Mouse (Mus musculus) gastrocnemius, postnatal 36 days (tissue): ENCODE measurements around the gene Elp4. TPM values are rescaled to one million over a fixed set of nuclear protein-coding genes. Genes with fewer than 3 reads are reported as not detected.

Experiments used
- DNase-seq, 2 experiments: peaks; one replicate each; pipeline ENCODE4 v3.0.0; 2022
- intact Hi-C: fragments of 180-260 bp; cut with DNase I; formaldehyde crosslinking; loops from one replicate; pipeline ENCODE4 v1.15.1; 2025
- total RNA-seq, 2 experiments: library from RNA; stranded (reverse); gene quantifications; 2 replicates each; pipeline ENCODE4 v1.2.3; 2021

Elp4 gene
- total RNA-seq, 2 experiments from 2014 or later = 5.4 to 7.2 TPM

DNA sequence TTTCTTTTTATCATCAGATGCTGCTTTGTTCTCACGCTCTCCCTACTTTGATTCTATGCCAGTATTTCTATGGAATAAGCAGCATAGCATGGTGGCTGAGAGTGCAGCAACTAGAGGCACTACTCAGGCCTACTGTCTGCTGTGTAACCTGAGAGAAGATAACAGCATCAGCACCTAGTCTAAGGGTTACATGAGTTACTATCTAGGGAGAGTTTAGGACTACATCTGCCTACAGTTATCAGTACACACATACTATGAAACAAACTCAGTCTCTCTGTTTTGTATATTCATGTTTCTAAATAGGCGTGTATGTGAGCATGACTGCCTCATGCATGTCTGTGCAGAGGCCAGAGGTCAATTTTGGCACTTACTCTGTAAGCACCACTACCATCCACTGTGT is 97.8 kb downstream of the Elp4 start:
- no peak for DNase-seq
- intact Hi-C loops = no loop called here

DNA sequence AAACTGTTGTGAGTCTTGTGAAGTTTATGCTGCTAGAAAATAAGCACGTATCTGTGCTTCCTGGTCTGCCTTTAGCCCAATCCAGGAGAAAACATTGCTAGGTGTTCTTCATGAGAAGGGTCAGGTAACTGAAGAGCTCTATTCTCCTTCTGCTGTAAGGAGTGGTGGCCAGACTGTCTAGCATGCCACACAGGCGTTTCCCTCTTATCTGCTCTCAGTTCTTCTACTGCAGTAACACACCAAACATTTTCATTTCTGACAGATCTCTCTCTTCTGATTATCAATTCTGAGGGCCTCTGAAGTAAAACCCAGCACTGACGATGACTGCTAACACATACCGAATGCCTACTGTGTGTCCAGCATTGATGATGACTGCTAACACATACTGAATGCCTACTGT is 98.3 kb downstream of the Elp4 start:
- intact Hi-C loops = no loop called here
- DNase-seq = no peak

DNA sequence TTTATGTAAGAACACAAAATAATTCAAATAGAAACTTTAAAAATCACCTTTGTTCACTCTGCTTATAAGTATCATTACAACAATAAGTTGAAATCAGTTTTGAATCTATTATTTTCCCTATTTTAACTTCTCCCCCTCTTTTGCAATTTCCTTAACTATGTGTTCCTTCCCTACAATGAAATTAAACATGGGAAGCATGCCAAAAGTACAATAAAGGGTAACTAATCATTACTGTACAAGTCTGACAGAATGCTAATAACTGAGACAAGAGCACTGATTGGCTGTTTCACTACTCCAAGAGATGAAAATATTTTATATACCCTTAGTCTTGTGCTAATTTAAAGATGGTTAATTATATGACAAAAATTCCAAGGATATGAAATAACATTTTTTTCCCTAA is 99.2 kb downstream of the Elp4 start:
- no peak for DNase-seq
- intact Hi-C loops = no loop called here

DNA sequence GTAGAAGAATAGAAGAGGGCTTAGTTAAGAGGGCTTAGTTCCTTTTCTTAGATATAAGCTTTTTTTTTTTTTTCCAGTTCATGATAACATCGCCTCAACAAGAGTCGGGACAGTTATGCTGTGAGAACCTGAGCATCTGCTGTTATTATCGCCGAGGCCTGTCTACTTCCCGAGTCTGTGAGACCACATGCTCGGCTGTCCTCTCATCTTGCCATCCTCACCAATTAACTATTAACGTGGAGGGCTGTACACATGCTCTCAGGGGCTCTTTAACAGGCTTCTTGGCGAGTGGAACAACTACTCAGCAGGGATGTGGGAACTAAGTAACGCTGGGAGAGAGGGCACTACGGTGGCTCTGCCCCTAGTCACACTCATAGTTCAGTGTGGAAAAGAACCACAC is 99.9 kb downstream of the Elp4 start:
- no peak for DNase-seq
- intact Hi-C loops = no loop called here

DNA sequence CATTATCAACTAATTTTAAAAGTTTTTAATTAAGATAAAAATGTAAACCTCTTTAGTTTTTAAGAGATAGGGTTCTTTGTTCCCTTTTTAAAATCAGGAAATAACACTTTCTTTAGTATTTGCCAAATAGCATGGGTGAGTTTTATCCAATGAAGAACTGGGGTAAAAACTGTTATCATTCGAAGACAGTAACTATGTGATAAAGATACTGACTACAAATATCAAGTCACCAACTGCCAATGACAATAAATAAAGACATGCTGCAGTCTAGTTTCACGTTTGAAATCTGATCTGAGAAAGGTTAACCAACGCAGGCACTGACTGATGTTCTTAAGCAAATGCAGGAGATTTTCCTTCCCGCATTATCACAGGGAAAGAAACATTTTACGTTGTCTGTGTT is 100.9 kb downstream of the Elp4 start:
- intact Hi-C loops = no loop called here
- DNase-seq = no peak

DNA sequence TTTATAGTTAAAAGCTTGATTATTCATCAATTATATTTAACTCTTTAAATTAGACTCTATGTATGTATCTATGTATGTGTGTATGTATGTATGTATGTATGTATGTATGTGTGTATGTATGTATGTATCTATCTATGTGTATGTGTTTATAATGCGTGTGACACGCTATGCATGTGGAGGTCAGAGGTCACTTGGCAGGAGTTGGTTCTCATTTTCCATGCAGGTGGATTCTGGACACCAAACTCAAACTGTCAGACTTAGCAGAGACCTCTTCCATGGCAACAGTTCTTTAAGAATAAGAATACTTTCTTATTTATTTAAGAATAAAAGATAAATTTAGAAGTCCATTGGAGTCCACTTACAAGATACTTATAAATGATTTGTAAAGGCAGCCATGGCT is 101.5 kb downstream of the Elp4 start:
- intact Hi-C loops = no loop called here
- DNase-seq = no peak

DNA sequence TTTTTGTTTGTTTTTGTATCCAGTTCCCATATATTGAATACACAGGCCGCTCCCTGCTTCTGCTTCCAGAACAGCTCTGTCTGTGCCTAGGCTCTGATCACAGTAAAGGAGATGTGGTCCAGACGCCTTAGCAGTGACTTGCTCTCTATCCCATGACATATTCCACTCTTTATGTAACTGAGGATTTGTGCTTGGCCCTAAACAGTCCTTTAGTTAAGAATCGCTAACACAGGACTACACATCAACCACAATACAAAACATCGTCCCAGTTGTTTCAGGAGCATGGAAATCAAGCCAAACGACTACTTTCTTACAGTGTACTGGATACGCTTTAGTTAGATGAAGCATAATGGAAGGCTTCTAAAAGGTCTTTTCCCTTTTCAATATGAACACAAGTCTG is 102.8 kb downstream of the Elp4 start:
- intact Hi-C loops = no loop called here

DNA sequence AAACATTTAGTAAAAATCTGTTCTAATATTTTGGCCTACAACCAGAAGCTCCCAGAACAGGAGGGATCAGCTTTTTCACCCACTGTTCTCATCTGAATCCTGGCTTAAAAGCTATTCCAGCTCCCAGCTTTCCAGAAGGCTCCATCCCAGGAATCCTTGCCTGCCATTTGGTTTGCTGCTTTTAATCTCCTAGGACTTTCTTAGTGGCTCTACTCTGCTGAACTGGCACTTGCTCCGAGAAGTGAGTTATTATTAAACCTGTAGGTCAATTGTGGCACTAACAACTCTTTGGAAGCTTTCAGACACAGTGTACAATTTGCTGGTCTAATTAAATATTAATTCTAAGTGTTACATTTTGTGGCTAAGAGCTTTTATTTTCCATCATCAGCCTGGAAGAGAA is 103.7 kb downstream of the Elp4 start:
- intact Hi-C loops = no loop called here
- DNase-seq = no peak

More for the DNA sequence above, 102.8 kb downstream of the Elp4 start:
- no peak for DNase-seq

DNA sequence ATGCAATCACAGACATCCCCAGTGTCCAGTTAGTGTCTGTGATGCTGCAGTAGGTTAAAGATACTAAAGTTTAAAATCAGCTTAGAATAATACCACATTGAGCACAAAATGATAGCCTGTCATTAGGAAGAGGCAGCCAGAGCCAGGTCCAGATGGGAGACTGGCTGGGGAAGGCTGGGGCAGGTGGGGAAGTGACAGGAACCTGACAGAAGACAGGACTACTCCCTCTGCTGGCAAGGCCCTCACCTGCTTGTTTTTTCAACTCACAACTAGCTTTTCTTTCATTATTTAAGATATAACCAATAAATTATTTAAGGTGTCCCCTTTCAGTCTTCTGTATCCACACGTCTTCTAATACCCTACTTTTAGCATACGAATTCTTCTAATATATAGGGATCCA is 104.5 kb downstream of the Elp4 start:
- no peak for DNase-seq
- intact Hi-C loops = no loop called here

DNA sequence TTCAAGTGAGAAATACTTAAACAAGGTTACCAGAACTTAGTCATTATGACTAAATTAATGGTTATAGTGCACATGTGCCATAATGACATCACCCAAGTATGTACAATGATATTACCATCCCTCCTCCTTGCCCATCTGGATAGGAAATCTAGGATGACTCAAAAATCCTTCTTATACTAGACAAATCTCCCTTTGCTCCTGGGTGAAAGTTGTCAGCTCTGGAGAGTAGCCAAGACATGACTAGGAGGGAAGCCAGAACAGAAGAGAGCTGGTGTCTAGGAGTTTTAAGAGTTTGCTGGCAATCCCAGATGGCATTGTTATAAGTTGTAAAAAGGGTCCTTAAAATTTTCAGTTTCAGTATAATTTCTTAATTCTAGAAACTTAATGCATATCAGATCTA is 106.5 kb downstream of the Elp4 start:
- no peak for DNase-seq
- intact Hi-C loops = no loop called here

DNA sequence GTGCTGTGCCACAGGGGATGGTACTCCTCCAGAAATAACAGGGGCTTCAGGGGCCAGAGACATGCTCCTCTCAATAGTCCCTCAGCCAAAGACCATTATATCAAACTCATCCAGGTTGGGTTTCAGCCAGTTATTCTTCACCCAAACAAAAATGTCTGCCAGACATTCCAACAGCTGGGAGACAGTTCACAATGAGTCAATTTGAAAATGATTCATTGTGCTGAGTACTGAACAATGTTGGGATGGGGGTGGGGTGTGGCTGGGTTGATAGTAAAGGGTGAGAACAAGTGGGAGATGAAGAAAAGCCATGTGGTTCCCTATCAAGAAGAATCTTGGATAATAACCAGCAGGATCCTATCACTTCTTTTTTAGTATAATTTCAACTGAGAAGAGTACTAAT is 108.3 kb downstream of the Elp4 start:
- intact Hi-C loops = no loop called here
- DNase-seq = no peak

DNA sequence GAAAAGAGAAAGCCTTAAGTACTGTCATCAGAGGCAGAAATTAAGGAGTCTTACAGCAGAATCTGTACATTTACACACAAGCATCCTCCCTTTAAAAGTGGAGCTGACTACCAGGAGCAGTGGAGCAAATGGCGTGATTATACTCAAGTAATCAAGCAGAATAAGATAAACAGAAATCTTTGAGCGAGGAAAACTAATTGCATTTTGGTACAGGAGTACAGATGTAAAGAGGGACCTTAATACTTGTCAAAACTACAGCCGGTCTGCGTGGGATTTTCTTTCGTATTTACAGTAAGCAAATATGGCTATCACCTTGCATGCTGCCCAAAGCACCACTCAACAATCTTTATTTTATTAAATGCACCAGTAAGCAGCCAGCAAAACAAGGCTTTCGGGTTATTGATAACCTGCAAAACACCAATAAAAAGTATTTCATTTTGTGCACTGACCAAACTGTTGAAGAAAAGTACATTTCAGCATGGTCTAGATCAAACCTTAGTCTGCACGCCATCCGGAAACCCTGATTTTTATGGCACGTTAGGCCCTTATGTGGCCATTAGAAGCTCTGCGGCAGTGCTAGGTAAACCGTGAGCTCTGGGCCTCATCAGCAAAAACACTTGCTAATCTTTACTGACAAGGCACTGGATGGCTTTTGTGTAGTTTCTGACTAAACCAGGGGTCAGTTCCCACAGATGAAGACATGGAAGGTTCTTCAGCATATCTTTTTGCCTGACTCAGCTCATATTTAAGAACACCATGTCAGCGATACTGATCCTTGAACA is 111.8 kb downstream of the Elp4 start:
- intact Hi-C loops = no loop called here

DNA sequence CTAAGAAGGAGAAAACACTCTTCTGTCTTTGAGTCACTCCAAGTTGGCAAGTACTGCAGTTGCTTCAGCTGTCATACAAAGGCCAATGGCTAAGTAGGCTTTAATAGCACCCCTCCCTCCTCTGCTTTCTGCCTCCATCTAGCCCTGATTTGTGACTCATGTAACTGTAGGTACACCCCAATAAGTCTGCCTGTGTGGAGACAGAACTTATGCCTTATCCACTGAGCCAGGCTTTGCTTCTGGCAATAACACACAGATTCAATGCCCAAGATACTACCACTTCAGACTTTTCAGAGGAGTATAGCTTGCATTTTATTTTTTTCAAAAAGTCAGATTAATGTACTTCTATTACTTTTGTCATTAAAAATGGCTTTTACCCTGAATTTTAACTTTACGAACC is 114.4 kb downstream of the Elp4 start:
- no peak for DNase-seq
- intact Hi-C loops = no loop called here

More for the DNA sequence above, 111.8 kb downstream of the Elp4 start:
- no peak for DNase-seq

DNA sequence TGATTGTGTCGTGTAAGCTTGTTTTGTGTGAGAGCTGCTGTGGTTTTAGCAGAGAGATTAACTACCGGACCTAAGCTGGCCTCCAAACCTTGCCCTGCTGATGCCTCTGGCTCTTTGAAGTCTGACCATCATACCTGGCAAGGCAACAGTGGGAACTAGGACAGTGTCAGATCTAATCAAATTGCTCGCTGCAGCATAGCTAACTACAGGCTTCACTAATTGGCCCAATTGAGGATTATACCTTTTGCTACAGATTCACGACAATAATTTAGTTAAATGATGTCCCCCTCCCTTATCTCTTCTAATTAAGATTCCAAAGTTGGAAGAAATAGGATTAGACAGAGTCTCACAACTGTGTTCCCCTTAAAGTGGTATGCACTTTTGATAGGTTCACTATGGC is 116.6 kb downstream of the Elp4 start:
- no peak for DNase-seq

DNA sequence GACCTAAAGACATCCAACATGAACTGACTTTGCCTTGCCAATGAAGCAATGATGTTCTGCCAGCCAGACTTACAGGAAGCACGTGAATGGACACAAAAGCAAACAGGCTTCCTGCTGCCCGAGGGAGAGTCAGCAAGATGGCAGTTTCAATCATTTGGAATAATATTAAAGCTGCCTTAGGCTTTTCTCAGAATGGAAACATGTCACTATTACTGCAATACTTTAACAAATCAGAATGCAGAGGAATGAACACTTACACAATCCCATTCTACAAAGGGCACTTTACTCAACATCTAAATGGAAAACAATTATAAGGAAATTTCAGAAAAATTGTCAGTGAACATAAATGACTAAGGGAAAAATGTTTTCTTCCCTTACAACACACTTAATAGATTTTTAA is 117.4 kb downstream of the Elp4 start:
- intact Hi-C loops = no loop called here
- no peak for DNase-seq

More for the DNA sequence above, 116.6 kb downstream of the Elp4 start:
- intact Hi-C loops = no loop called here

DNA sequence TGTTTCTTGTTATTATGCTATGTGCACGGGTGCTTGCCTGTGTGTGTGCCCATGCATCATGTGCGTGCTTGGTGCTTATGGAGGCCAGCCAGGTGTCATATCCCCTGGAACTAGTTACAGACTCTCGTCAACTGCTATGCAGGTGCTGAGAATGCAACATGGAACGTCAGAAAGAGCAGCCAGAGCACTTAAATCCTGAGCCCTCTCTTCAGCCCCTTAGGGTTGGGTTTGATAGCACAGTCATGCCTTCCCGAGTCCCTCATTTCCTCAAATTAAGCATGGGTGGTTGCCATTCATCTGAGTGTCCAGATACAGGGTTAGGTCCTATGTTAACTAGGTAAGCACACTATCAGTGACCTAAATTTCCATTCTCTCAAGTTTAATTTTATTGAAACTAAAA is 121.5 kb downstream of the Elp4 start:
- DNase-seq = no peak
- intact Hi-C loops = no loop called here

DNA sequence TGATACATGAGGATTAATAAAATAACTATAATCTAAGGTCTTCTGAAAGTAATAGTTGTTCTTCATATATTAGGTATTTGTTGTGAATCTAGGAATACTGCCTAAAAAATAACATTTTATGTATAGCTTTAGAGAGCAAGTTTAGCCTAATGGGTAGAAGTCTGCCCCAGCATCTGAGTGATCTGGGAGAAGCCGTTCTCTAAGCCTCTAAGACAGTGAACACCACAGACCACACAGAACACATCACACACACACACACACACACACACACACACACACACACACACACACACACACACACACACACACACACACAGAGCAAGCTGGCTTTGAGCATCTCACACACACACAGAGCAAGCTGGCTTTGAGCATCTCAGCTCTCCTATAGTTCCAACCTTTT is 123.6 kb downstream of the Elp4 start:
- intact Hi-C loops = no loop called here

DNA sequence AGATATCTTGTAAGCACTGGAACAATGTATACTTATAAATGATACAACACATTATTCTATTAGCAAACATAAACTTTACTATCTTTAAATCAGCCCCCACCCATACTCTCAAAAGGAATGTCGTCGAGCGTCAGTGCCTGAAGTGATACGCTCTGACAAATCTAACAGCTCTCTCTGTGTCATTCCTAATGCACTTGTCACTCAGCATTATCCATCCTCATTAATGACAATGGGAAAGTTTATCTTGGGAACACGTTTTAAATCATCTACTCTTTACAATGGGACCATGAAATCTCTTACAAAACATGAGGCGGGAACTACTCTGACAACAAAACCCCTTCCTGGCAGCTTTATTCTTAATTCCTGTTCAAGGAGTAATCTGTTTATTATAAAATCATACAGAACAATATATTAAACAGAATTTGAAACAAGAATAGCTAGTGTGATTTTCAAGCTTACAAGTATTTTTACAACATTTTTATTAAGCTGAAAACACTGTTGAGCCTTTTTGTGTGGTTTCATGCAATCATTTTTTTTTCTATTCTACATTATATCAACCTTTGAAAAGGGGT is 125.0 kb downstream of the Elp4 start:
- DNase-seq = no peak
- intact Hi-C loops = no loop called here

More for the DNA sequence above, 123.6 kb downstream of the Elp4 start:
- DNase-seq = no peak

DNA sequence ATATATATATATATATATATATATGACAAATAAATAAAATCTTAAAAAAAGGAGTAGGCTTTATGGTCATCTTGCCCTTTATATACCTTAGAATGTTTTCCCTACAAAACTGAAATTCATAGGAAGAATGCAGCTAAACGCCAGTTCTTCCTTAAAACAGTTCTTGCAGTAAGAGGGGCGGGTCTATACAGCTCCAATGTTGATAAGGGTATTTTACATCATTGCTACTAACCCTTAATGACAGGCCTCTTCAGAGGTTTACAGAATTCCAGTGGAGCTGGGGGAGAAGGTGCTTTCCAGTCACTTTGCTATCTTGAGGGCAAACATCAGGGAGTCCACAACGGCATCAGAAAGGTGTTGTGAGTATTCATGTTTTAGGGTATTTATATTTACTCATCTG is 133.1 kb downstream of the Elp4 start:
- intact Hi-C loops = no loop called here
- DNase-seq = no peak

DNA sequence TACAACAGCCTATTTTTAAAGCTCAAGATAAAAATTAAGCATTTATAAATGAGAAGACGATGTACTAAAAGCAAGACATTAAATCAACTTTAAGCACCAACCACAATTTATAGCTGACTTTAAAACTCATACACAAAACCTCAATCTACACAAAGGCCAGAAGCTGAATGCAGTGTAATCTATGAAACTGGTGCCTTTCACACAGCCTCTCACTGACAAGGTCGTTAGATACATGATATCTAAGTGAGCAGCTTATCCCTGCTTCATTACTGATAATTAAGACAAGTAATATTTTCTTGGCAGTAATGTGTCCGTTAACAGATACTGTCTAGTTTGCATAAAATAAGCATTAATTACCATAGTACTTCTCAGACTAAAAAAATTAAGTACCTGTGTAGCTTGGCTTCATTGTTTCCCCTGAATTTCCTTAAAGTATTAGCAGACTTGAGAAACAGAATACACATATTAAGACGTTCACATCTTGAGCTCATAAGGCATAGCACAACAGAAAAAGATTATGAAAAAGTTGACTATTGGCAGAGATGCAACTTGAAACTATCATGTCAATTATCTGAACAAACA is 134.5 kb downstream of the Elp4 start:
- DNase-seq = no peak
- intact Hi-C loops = no loop called here

DNA sequence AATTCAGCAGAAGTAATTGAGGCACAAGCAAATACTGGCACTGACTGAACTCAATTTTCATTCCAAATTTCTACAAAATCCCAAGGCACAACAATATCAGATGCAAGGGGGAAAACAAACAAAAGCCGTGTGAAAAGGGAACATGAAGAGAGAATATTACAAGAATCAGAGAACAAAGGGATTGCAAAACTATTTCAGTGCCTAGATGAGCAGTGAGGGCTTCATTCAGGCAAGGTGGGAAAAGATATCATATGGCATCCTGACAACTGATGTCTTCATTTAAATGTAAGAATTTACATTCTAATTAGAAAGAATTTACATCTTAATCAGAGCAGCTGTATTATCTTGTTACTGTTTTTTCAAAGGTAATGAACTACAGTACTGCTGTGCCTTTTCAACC is 150.9 kb downstream of the Elp4 start:
- no peak for DNase-seq
- intact Hi-C loops = no loop called here

DNA sequence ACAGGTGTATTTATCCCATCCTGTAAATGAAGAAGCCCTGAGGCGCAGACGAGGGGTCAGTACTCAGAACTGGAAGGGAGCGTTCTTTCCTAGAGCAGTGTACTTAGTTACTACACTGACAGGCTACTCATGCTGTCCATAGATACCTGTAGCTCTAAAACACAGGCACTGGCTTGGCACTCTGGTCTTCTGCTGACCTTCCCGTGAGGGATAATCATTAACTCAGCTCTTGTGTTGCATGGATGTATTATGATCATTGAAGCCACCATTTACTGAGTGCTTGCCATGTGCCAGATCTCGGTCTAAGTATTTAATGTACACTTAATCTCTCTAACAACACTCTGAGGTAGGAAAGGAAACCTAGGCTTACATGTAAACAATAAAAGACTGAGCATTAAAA is 155.3 kb downstream of the Elp4 start:
- intact Hi-C loops = no loop called here
- no peak for DNase-seq
